Mouse (Mus musculus) heart, embryonic 11.5 days (tissue): ENCODE measurements around the gene Mlf2. TPM values are rescaled to one million over a fixed set of nuclear protein-coding genes. Genes with fewer than 3 reads are reported as not detected.
A peak's percentile ranks its signal among the peaks of the same experiment; 100 is the strongest.

Source experiments
- ATAC-seq: fragments of 200-750 bp; cut with Nextera tagmentation; replicated peaks from 2 replicates; pipeline ENCODE4 v1.8.0; 2017; ENCODE audit warnings: moderate library complexity; ENCODE audit not compliant: insufficient number of reproducible peaks, low FRiP score, low TSS enrichment
- H3K27ac ChIP-seq: fragments of 300-500 bp; sonication (generic); 2 replicates; pipeline ENCODE4 v1.5.1; 2014; ENCODE audit warnings: mild to moderate bottlenecking, low read depth, low read length
- H3K27me3 ChIP-seq: fragments of 300-500 bp; sonication (generic); 2 replicates; pipeline ENCODE4 v1.6.1; 2014; ENCODE audit warnings: mild to moderate bottlenecking, low read length, mixed read lengths; ENCODE audit not compliant: control insufficient read depth, insufficient read depth
- H3K36me3 ChIP-seq: fragments of 300-500 bp; sonication (generic); 2 replicates; pipeline ENCODE4 v1.6.1; 2014; ENCODE audit warnings: mild to moderate bottlenecking, low read length, moderate library complexity, mixed read lengths; ENCODE audit not compliant: control insufficient read depth, insufficient read depth
- H3K4me1 ChIP-seq: fragments of 300-500 bp; sonication (generic); 2 replicates; pipeline ENCODE4 v1.6.1; 2014; ENCODE audit warnings: low read length; ENCODE audit not compliant: control insufficient read depth, insufficient read depth
- H3K4me2 ChIP-seq: fragments of 300-500 bp; sonication (generic); 2 replicates; pipeline ENCODE4 v1.6.1; 2014; ENCODE audit warnings: mild to moderate bottlenecking, moderate library complexity
- H3K4me3 ChIP-seq: fragments of 300-500 bp; sonication (generic); 2 replicates; pipeline ENCODE4 v1.5.1; 2014; ENCODE audit warnings: low read depth, low read length
- H3K9ac ChIP-seq: fragments of 300-500 bp; sonication (generic); 2 replicates; pipeline ENCODE4 v1.6.1; 2014; ENCODE audit warnings: mild to moderate bottlenecking, low read depth, low read length, moderate library complexity
- H3K9me3 ChIP-seq: fragments of 300-500 bp; sonication (generic); replicated peaks from 2 replicates; pipeline ENCODE4 v1.6.1; 2016; ENCODE audit warnings: low read length; ENCODE audit not compliant: control insufficient read depth
- WGBS: fragments of 180-500 bp; shearing (Covaris S2); extraction: QIAGEN DNeasy Blood & Tissue Kit; methylation state at CpG from one replicate; pipeline ENCODE4 v1.1.7; 2014; ENCODE audit not compliant: insufficient replicate concordance; 5-methylcytosine and 5-hydroxymethylcytosine counted together
- polyA plus RNA-seq: library from polyadenylated mRNA; unstranded; fragments of >200 nt; fragmentation: Nextera tagmentation; extraction: Ambion mirVana; gene quantifications from 2 replicates; pipeline ENCODE4 v1.2.1, GENCODE M21; 2014

Gene Mlf2
- polyA plus RNA-seq, 1 experiment from 2014 or later = 326 TPM

GRCm38 (mm10) chr6:124915942-124916694, 15.1 kb upstream of the Mlf2 start:
- Histone ChIP-seq H3K4me1 (peaks cover 44% of the 10 kb centered on the region), H3K36me3 (peaks cover 14% of the 10 kb centered on the region), H3K4me2 (peak overlapping the region; percentile 90), H3K27ac (peak overlapping the region; percentile 43), H3K27me3 (no peaks in the 10 kb centered on the region), H3K9me3 (no peaks in the 10 kb centered on the region), H3K9ac (peak overlapping the region; percentile 98), H3K4me3 (peak overlapping the region; percentile 80)
- WGBS = 4% methylated on average over 12 of the region's 12 CpGs
- ATAC-seq = no peak

- Histone ChIP-seq H3K9me3 (no peaks in the 10 kb centered on the region), H3K9ac (peak overlapping the region; percentile 98), H3K36me3 (peaks cover 14% of the 10 kb centered on the region), H3K4me1 (peaks cover 42% of the 10 kb centered on the region), H3K4me3 (peak overlapping the region; percentile 80), H3K27me3 (no peaks in the 10 kb centered on the region), H3K27ac (peak overlapping the region; percentile 99), H3K4me2 (peak overlapping the region; percentile 90)
- WGBS = under 1% methylated on average over 48 of the region's 67 CpGs
- peak; percentile 63 for ATAC-seq
Observed at GRCm38 (mm10) chr6:124916695-124917517, 14.3 kb upstream of the Mlf2 start.

GRCm38 (mm10) chr6:124917518-124918330, 13.5 kb upstream of the Mlf2 start:
- H3K27me3 ChIP-seq = no peaks in the 10 kb centered on the region
- WGBS = under 1% methylated on average over 71 of the region's 89 CpGs
- peaks cover 42% of the 10 kb centered on the region for H3K4me1 ChIP-seq
- ATAC-seq = peak; percentile 66
- H3K9ac ChIP-seq = peak overlapping the region; percentile 98
- H3K9me3 ChIP-seq = no peaks in the 10 kb centered on the region
- H3K36me3 ChIP-seq = peaks cover 14% of the 10 kb centered on the region
- peak overlapping the region; percentile 80 for H3K4me3 ChIP-seq
- H3K4me2 ChIP-seq = peak overlapping the region; percentile 90
- peak overlapping the region; percentile 99 for H3K27ac ChIP-seq

DNA sequence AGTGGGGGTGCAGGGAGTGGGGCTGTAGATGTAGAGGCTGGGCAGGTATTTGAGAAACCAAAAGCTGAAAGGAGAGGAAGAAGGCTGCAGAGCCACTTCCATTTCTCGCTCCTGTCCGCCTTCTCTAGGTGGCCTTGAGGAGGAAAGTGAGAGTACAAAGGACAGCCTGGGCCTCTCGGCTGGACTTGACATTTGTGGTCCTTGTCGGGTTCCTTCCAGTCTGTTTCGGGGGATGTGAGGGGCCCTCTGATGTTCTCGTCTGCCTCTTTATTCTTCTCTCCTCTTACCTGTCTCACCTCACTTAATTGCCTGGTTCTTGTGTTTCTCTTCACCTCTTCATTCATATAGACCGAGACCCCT, 12.9 kb upstream of the Mlf2 start:
- Histone ChIP-seq H3K4me2 (peak overlapping the region; percentile 90), H3K27ac (peak overlapping the region; percentile 99), H3K27me3 (no peaks in the 10 kb centered on the region), H3K4me3 (peak overlapping the region; percentile 80), H3K4me1 (peaks cover 42% of the 10 kb centered on the region), H3K9me3 (no peaks in the 10 kb centered on the region), H3K9ac (peak overlapping the region; percentile 98), H3K36me3 (peaks cover 14% of the 10 kb centered on the region)
- ATAC-seq = no peak
- WGBS = 7% methylated on average over 7 of the region's 7 CpGs

DNA sequence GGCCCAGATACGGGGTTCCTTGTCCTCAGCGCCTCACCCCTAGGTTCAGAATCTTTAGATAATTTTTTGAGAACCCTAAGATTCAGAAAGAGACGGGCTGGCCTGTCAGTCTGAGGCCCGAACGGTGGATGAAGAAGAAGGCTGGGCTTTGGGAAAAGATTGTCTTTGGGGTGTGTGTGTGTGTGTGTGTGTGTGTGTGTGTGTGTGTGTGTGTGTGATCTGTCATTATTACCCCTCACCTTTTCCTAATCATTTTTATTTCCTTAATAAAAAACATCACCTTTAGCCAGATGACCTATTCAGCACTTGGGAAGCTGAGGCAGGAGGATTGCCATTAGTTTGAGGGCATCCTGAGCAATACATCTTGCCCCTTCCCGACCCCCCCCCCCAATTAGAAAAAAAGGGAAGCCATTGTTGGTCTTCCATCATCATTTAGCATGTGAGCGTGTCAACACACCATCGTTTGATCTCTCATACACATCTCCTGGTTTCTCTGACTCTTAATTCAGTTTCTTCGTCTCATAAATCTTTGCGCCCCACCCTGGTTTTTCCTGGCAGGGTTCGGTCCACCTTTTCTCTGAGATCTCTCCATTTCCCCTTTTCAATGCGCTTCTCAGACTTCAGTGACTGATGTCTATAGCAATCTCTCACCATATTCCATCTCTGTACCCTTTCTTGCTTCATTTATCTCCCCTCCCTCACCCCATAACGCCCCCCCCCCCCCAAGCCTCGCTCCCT, 12.1 kb upstream of the Mlf2 start:
- Histone ChIP-seq H3K4me3 (peak overlapping the region; percentile 80), H3K4me1 (peaks cover 42% of the 10 kb centered on the region), H3K4me2 (peak overlapping the region; percentile 90), H3K27me3 (no peaks in the 10 kb centered on the region), H3K27ac (peak overlapping the region; percentile 99), H3K36me3 (peaks cover 7% of the 10 kb centered on the region), H3K9me3 (no peaks in the 10 kb centered on the region), H3K9ac (peak overlapping the region; percentile 98)
- no peak for ATAC-seq
- WGBS = 26% methylated on average over 13 of the region's 14 CpGs

DNA sequence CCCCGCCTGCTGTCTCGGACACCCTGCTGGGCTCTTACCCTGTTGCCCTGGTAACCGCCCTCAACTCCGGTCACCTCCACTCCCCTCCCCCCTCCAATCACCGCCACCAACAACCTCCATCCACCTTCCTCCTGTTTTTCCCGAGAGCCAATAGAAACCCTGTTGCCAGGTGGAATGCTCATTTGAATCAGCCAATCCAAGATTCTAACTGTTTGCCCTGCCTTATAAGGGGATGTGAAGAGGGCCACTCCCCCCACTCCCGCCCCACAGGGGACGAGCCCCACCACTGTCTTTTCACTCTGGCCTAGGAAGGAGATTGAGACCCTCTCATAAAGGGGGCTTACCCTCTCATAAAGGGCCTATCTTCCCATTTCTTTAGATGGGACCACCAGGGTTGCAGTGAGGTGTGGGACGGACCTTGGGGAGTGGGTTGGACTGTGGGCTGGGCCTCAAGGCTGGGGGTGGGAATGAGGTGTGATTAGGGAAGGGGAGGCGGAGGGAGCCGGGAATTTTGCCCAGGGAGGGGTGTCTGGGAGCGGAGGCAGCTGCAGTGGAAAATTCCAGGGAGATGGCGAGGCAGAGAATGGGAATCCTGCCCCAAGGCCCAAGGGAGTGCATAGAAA, 11.4 kb upstream of the Mlf2 start, which contains the start of gene Ptms:
TSS of gene Ptms (minus strand) at position 409 of the 623 bp plus-strand sequence.
- H3K4me3 ChIP-seq = peak within 1 kb of the TSS; percentile 30

DNA sequence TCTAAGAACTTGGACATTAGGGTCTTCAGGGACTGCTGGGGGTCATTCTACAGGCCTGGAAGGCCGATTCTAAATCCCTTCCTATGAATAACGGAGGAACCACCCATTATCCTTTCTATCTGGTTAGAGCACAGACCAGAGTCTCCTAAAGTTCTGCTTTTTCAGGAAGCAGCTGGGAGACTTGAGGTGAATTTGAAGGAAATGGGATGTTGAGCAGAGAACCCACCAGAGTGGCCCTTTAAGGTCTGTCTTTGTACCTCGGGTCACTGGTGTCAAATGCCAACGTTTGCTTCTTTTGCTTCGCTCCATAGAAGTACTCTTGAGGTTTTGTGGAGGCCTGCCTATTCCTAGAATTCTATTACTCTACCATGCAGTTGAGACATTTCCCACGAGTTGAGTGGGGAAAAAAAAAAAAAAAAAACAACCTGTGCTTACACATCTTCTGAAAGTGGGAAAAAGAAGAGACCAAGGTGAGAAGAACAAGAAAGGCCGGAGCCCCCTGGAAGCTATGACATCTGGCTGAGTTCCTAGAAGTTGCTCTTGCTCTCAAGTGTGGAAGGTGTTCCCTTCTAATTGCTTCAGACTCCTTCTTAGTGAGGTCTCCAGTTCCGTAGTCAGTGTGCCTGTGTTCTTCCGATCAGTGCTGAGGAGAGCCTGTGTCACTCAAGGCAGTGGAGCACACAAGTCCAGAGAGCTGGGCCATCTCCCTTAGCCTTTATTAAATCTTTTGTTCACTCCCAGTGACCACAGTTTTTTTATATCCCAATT, 10.7 kb upstream of the Mlf2 start:
- H3K36me3 ChIP-seq = no peaks in the 10 kb centered on the region
- H3K9ac ChIP-seq = peak overlapping the region; percentile 56
- peak overlapping the region; percentile 90 for H3K4me2 ChIP-seq
- H3K4me1 ChIP-seq = peaks cover 38% of the 10 kb centered on the region
- H3K27me3 ChIP-seq = no peaks in the 10 kb centered on the region
- 0 out of 2 replicates have a peak overlapping the region, but pooled peaks have one; percentile 30 for H3K4me3 ChIP-seq
- H3K9me3 ChIP-seq = no peaks in the 10 kb centered on the region
- H3K27ac ChIP-seq = peak overlapping the region; percentile 99
- no peak for ATAC-seq
- 31% methylated on average over 9 of the region's 9 CpGs for WGBS

More for the DNA sequence above, 11.4 kb upstream of the Mlf2 start, which contains the start of gene Ptms:
- H3K9me3 ChIP-seq = no peaks in the 10 kb centered on the region
- H3K27me3 ChIP-seq = no peaks in the 10 kb centered on the region
- H3K27ac ChIP-seq = peak within 1 kb of the TSS; percentile 99
- peak within 1 kb of the TSS; percentile 56 for H3K9ac ChIP-seq
- peak within 1 kb of the TSS; percentile 90 for H3K4me2 ChIP-seq
- peaks cover 39% of the 10 kb centered on the region for H3K4me1 ChIP-seq
- peak; percentile 80 for ATAC-seq
- H3K36me3 ChIP-seq = no peaks in the 10 kb centered on the region; the same call in 1 of the 2 replicates
- WGBS = 2% methylated on average over 13 of the region's 13 CpGs
